Mouse (Mus musculus) ES-Bruce4 (cell line): Measurements from ENCODE around the gene Slc37a1.

ENCODE experiments used
- CTCF ChIP-seq: IDR thresholded peaks from one replicate; pipeline ENCODE4 v1.8.1; 2011; ENCODE audit warnings: low read depth, low read length
- EP300 ChIP-seq: IDR thresholded peaks from 2 replicates; pipeline ENCODE4 v1.6.1; 2011; ENCODE audit warnings: low read depth, low read length; ENCODE audit not compliant: insufficient read depth

DNA sequence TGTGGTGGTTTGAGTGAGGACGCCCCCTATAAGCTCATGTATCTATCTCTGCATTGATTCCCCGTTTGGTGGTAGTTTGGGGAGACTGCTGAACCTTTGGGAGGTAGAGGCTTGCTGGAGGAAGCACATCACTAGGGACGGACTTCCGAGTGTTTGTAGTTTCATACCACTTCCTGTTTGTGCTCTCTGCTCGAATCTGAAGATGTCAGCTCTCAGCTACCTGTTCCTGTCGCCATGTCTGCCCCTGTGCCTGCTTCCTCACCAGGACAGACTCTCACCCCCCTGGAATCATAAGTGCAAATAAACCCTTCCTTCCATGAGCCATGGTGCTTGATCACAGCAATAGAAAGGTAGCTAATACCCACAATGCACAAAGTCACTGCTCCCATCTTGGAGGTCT is 11.4 kb upstream of the Slc37a1 start:
- TF ChIP-seq EP300 (no peak), CTCF (no peak)
